Mouse (Mus musculus) gastrocnemius, adult 18-20 months (tissue): ENCODE measurements around the gene Stxbp5. TPM values are rescaled to one million over a fixed set of nuclear protein-coding genes. Genes with fewer than 3 reads are reported as not detected.

ENCODE experiments used
- DNase-seq: peaks from one replicate; pipeline ENCODE4 v3.0.0; 2021; ENCODE audit warnings: low spot score
- total RNA-seq, 2 experiments: library from RNA; stranded (reverse); gene quantifications; 2 replicates each; pipeline ENCODE4 v1.2.3; 2021

The Stxbp5 gene
- total RNA-seq, 2 experiments from 2014 or later, result 10.8 to 12.7 TPM

- no peak for DNase-seq
These were observed 137.0 kb downstream of the Stxbp5 start for GRCm38 (mm10) chr10:9763831-9764230.

GRCm38 (mm10) chr10:9760264-9760663 is 140.6 kb downstream of the Stxbp5 start:
- DNase-seq, result no peak

- no peak for DNase-seq
These were observed 144.3 kb downstream of the Stxbp5 start for GRCm38 (mm10) chr10:9756546-9756945.

GRCm38 (mm10) chr10:9754893-9755541 is 145.9 kb downstream of the Stxbp5 start:
- peak; percentile 48 for DNase-seq

- no peak for DNase-seq
These were observed 167.0 kb downstream of the Stxbp5 start for GRCm38 (mm10) chr10:9733861-9734260.

- no peak for DNase-seq
These were observed 168.7 kb downstream of the Stxbp5 start for GRCm38 (mm10) chr10:9732065-9732749.

GRCm38 (mm10) chr10:9722519-9723303 is 178.2 kb downstream of the Stxbp5 start:
- DNase-seq, result no peak

- no peak for DNase-seq
These were observed 180.9 kb downstream of the Stxbp5 start for GRCm38 (mm10) chr10:9720027-9720426.

- no peak for DNase-seq
These were observed 182.8 kb downstream of the Stxbp5 start for GRCm38 (mm10) chr10:9718086-9718485.

Other genes with a start within 250 kb of the Stxbp5 start
- gene Samd5, start 225.9 kb downstream of the Stxbp5 start, total RNA-seq, result 1 to 10 TPM; 1.1 to 1.3 TPM